Mouse (Mus musculus): ENCODE data around the gene Gmeb1.
"Not testable (repeated sequence)": the region's sequence is repeated elsewhere in the genome, so short reads cannot be mapped to it uniquely, and the experiment has no call there.

DNA sequence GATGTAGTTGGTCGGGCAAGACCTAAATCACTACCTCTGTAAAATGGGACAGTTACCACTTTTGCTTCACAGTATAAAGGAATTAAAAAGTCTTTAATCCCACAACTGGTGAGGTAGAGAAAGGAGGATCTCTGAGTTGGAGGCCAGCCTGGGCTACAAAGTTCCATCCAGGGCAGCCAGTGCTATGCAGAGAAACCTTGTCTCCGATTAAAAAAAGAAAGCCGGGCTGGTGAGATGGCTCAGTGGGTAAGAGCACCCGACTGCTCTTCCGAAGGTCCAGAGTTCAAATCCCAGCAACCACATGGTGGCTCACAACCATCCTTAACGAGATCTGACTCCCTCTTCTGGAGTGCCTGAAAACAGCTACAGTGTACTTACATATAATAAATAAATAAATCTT, 42.1 kb upstream of the Gmeb1 start:
- TF ChIP-seq EP300, CTCF (IDR thresholded peaks at IDR 0.05; ENCODE audit: low read depth): not testable (repeated sequence)
